Mouse (Mus musculus): ENCODE measurements around the gene Ranbp3l. TPM values are rescaled to one million over a fixed set of nuclear protein-coding genes. Genes with fewer than 3 reads are reported as not detected.

Ranbp3l gene
- polyA plus RNA-seq, 1 experiment: not detected

DNA sequence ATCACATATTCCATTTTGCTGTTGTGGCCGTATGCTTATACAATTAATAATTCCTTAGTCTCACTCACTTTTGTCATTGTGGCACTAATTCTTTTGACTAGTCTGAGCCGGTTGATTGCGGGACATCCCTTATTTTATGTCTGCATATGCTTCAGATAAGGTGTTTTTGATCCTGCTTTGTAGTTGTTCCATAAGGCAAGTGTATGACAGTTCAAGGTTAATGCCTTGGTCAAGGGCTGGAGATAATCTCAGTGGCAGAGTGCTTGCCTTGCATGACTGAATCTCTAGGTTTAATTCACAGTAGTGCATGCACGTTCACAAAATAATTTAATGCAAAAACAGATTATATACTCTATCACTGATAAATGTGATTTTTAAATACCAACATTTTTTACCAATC, 129.1 kb downstream of the Ranbp3l start:
- H3K27ac ChIP-seq (ENCODE audit: control insufficient read depth, insufficient read depth, low read depth, low read length): no peak overlapping the region
- H3K4me1 ChIP-seq (ENCODE audit: control insufficient read depth, insufficient read depth, low read length): no peaks in the 10 kb centered on the region
- TF ChIP-seq CTCF (IDR thresholded peaks at IDR 0.05; ENCODE audit: control insufficient read depth, insufficient read depth, insufficient replicate concordance, low read depth, low read length) (no peak), POLR2A (IDR thresholded peaks at IDR 0.05; ENCODE audit: control insufficient read depth, low read depth, low read length) (no peak)
- H3K27me3 ChIP-seq (ENCODE audit: control insufficient read depth, insufficient read depth, low read length): no peaks in the 10 kb centered on the region
- no peak overlapping the region for H3K4me3 ChIP-seq (ENCODE audit: control insufficient read depth, low read depth, low read length)
- peaks cover 6% of the 10 kb centered on the region for H3K36me3 ChIP-seq (ENCODE audit: control insufficient read depth, insufficient read depth, low read length)

DNA sequence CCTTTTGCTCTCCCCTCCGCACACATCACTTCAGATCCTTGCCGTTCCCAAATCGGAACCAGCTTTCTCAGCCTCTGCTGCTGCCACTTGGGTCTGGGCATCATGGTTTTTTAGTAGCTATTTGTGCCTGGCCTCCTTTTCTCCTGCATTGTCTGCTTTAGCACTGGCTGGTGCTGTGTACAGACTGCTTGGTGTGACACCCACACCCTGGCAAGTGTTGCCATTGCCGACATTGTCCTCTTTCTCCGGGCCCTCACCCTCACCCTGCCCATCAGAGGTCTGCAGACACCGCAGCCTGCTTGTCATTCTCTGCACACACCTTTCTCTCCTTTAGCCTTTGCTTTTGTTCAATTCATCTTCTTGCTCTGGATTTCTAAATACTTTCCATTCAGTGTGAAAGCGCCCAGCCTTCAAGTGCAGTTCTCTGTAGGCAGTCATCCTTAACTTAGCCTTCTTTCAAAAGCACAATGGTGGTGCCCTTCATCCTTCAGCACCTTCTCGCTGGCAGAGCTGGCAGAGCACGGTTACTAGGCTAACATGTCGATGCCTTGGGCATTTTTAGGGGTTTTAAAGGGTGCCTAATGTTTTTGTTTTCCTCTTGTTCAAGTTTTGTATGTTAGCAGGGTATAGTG, 132.8 kb downstream of the Ranbp3l start:
- H3K27ac ChIP-seq (ENCODE audit: control insufficient read depth, insufficient read depth, low read depth, low read length): no peak overlapping the region
- no peak overlapping the region for H3K4me3 ChIP-seq (ENCODE audit: control insufficient read depth, low read depth, low read length)
- H3K36me3 ChIP-seq (ENCODE audit: control insufficient read depth, insufficient read depth, low read length): peaks cover 6% of the 10 kb centered on the region
- H3K4me1 ChIP-seq (ENCODE audit: control insufficient read depth, insufficient read depth, low read length): no peaks in the 10 kb centered on the region
- no peaks in the 10 kb centered on the region for H3K27me3 ChIP-seq (ENCODE audit: control insufficient read depth, insufficient read depth, low read length)
- TF ChIP-seq CTCF (IDR thresholded peaks at IDR 0.05; ENCODE audit: control insufficient read depth, insufficient read depth, insufficient replicate concordance, low read depth, low read length) (no peak), POLR2A (IDR thresholded peaks at IDR 0.05; ENCODE audit: control insufficient read depth, low read depth, low read length) (no peak)

DNA sequence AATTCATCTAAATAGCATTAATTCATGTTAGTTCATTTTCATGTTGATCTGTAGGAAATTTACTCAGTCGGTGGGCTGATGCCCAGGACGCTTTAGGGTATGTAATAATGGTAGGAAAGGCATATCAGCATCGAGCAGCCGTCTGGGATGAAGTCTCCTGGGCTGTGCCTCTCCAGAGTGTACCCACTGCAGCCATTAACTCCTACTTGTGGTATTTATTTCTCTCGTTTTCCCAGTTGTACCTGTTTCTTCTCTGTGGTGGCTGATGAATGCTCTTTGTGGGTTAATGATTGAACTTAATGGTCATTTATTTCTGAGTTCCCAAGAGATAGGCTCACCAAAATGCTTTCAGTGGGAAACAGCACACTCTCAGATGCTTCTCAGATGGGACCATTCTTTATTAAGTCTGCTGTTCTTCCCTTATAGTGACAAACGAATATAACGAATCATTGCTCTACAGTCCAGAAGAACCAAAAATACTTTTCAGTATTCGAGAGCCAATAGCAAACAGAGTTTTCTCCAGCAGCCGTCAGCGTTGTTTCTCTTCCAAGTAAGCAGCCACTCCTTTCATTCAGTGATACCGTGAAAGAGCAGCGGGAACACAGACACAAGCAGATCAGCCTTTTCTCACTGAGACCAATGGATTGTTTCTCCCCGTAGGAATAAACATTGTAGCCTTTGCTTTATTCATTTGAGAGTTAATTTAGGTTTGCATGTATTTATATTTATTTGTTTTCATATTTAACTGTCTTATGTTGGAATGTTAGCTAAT, 138.7 kb downstream of the Ranbp3l start:
- TF ChIP-seq POLR2A (IDR thresholded peaks at IDR 0.05; ENCODE audit: control insufficient read depth, low read depth, low read length) (no peak), CTCF (IDR thresholded peaks at IDR 0.05; ENCODE audit: control insufficient read depth, insufficient read depth, insufficient replicate concordance, low read depth, low read length) (no peak)
- no peak overlapping the region for H3K4me3 ChIP-seq (ENCODE audit: control insufficient read depth, low read depth, low read length)
- H3K27ac ChIP-seq (ENCODE audit: control insufficient read depth, insufficient read depth, low read depth, low read length): no peak overlapping the region
- H3K4me1 ChIP-seq (ENCODE audit: control insufficient read depth, insufficient read depth, low read length): no peaks in the 10 kb centered on the region
- H3K27me3 ChIP-seq (ENCODE audit: control insufficient read depth, insufficient read depth, low read length): no peaks in the 10 kb centered on the region
- H3K36me3 ChIP-seq (ENCODE audit: control insufficient read depth, insufficient read depth, low read length): peaks cover 3% of the 10 kb centered on the region; the same call in 1 of the 2 replicates

DNA sequence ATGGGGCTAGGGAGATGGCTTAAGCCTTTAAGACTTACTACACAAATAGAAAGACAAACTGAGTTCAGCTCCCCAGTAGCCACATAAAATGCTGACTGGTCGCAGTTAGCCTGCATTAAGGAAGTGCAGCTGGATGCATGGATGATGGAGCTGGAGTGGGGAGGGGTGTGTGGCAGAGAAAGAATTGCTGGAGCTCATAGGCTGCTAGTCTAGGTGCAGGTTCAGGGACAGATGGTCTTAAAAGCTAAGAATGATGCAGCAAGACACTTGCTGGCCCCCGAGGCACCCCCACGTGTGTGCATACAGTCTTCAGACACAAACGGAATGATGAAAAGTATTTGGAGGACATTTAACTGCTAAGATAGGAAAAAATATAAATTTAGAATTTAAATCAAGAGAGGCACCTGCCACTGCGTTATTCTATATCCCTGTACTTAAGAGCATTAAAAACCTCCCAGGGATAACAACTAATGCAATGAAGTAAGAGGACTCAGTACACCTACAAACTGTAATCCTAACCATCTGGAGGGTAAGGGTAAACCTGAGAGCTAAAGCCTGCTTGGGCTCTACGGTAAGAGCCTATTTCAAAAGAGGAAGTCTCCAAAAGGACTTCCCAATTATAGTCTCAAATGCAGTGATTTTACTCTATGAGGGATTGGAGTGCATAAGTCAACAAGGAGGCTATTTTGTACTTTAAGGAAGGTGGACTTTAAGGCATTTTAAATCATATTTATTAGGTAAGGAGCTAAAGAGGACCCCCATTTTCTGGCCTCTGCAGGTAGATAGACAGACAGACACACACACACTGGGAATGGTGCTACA, 143.0 kb downstream of the Ranbp3l start:
- Histone ChIP-seq H3K4me3 (ENCODE audit: control insufficient read depth, low read depth, low read length) (no peak overlapping the region), H3K36me3 (ENCODE audit: control insufficient read depth, insufficient read depth, low read length) (no peaks in the 10 kb centered on the region), H3K27ac (ENCODE audit: control insufficient read depth, insufficient read depth, low read depth, low read length) (no peak overlapping the region), H3K27me3 (ENCODE audit: control insufficient read depth, insufficient read depth, low read length) (no peaks in the 10 kb centered on the region), H3K4me1 (ENCODE audit: control insufficient read depth, insufficient read depth, low read length) (no peaks in the 10 kb centered on the region)
- no peak for TF ChIP-seq POLR2A (IDR thresholded peaks at IDR 0.05; ENCODE audit: control insufficient read depth, low read depth, low read length)
- TF ChIP-seq CTCF (IDR thresholded peaks at IDR 0.05; ENCODE audit: control insufficient read depth, insufficient read depth, insufficient replicate concordance, low read depth, low read length): no peak

DNA sequence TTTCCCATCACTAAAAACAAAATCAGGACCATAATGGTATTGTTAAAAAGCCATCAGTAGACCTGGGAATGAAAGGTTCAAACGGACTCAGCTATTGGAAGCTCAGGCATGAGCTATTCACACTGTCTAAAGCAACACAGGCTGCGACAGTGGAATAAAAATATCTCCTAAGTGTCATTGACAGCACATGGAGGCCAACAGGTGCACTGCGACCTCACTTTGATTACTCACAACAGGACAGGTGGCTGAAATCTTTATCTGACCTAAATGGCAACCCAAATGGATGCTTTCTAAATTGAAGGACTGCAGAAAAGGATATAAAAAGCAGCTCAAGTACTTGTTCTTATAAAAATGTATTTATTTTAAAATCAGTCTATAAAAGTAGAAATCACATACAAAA, 143.9 kb downstream of the Ranbp3l start:
- no peak overlapping the region for H3K4me3 ChIP-seq (ENCODE audit: control insufficient read depth, low read depth, low read length)
- no peak overlapping the region for H3K27ac ChIP-seq (ENCODE audit: control insufficient read depth, insufficient read depth, low read depth, low read length)
- no peaks in the 10 kb centered on the region for H3K27me3 ChIP-seq (ENCODE audit: control insufficient read depth, insufficient read depth, low read length)
- TF ChIP-seq CTCF (IDR thresholded peaks at IDR 0.05; ENCODE audit: control insufficient read depth, insufficient read depth, insufficient replicate concordance, low read depth, low read length): no peak
- no peak for TF ChIP-seq POLR2A (IDR thresholded peaks at IDR 0.05; ENCODE audit: control insufficient read depth, low read depth, low read length)
- H3K4me1 ChIP-seq (ENCODE audit: control insufficient read depth, insufficient read depth, low read length): no peaks in the 10 kb centered on the region
- H3K36me3 ChIP-seq (ENCODE audit: control insufficient read depth, insufficient read depth, low read length): no peaks in the 10 kb centered on the region

- Histone ChIP-seq H3K36me3 (ENCODE audit: control insufficient read depth, insufficient read depth, low read length) (no peaks in the 10 kb centered on the region), H3K4me1 (ENCODE audit: control insufficient read depth, insufficient read depth, low read length) (no peaks in the 10 kb centered on the region), H3K27me3 (ENCODE audit: control insufficient read depth, insufficient read depth, low read length) (no peaks in the 10 kb centered on the region), H3K4me3 (ENCODE audit: control insufficient read depth, low read depth, low read length) (no peak overlapping the region), H3K27ac (ENCODE audit: control insufficient read depth, insufficient read depth, low read depth, low read length) (no peak overlapping the region)
- TF ChIP-seq POLR2A (IDR thresholded peaks at IDR 0.05; ENCODE audit: control insufficient read depth, low read depth, low read length) (no peak), CTCF (IDR thresholded peaks at IDR 0.05; ENCODE audit: control insufficient read depth, insufficient read depth, insufficient replicate concordance, low read depth, low read length) (no peak)
Measured at GRCm38 (mm10) chr15:9113556-9113955, 145.8 kb downstream of the Ranbp3l start.

- Histone ChIP-seq H3K27me3 (ENCODE audit: control insufficient read depth, insufficient read depth, low read length) (no peaks in the 10 kb centered on the region), H3K27ac (ENCODE audit: control insufficient read depth, insufficient read depth, low read depth, low read length) (no peak overlapping the region), H3K4me1 (ENCODE audit: control insufficient read depth, insufficient read depth, low read length) (no peaks in the 10 kb centered on the region; the same call in 1 of the 2 replicates), H3K36me3 (ENCODE audit: control insufficient read depth, insufficient read depth, low read length) (no peaks in the 10 kb centered on the region), H3K4me3 (ENCODE audit: control insufficient read depth, low read depth, low read length) (no peak overlapping the region)
- TF ChIP-seq CTCF (IDR thresholded peaks at IDR 0.05; ENCODE audit: control insufficient read depth, insufficient read depth, insufficient replicate concordance, low read depth, low read length) (no peak), POLR2A (IDR thresholded peaks at IDR 0.05; ENCODE audit: control insufficient read depth, low read depth, low read length) (no peak)
Measured at GRCm38 (mm10) chr15:9114131-9114530, 146.4 kb downstream of the Ranbp3l start.
